Mouse (Mus musculus): Measurements from ENCODE around the gene 4933434E20Rik. TPM values are rescaled to one million over a fixed set of nuclear protein-coding genes. Genes with fewer than 3 reads are reported as not detected.

4933434E20Rik gene
- 67.6 TPM for polyA plus RNA-seq (2012; fragmentation: generic; extraction: Trizol)
- long read RNA-seq, experiment 1, transcript 4933434E20Rik-206 (7 exons, 2,510 nt), result major isoform, 139 of 166 reads
- long read RNA-seq, experiment 1, transcript 4933434E20Rik-209 (7 exons, 1,411 nt), result minor isoform, 5 of 166 reads
- long read RNA-seq, experiment 1, partial matches to known transcripts, result 4 of 166 reads
- long read RNA-seq, experiment 1, other reads (novel, unspliced or antisense), result 17 of 166 reads
- long read RNA-seq, experiment 2, transcript 4933434E20Rik-206 (7 exons, 2,510 nt), result major isoform, 110 of 136 reads
- long read RNA-seq, experiment 2, transcript 4933434E20Rik-209 (7 exons, 1,411 nt), result minor isoform, 14 of 136 reads
- long read RNA-seq, experiment 2, partial matches to known transcripts, result 0 of 136 reads
- long read RNA-seq, experiment 2, other reads (novel, unspliced or antisense), result 12 of 136 reads

- H3K36me3 ChIP-seq (ENCODE audit: control insufficient read depth, insufficient read depth), result peaks cover 59% of the 10 kb centered on the region
- H3K79me3 ChIP-seq (ENCODE audit: low read depth), result peaks cover 76% of the 10 kb centered on the region
- peak within 1 kb of the TSS; percentile 81 for H3K4me3 ChIP-seq (ENCODE audit: insufficient read depth, poor library complexity, severe bottlenecking)
- peak within 1 kb of the TSS; percentile 98 for H3ac ChIP-seq (ENCODE audit: control insufficient read depth, insufficient read length, low read depth)
- peaks cover 92% of the 10 kb centered on the region for H3K79me2 ChIP-seq (ENCODE audit: control insufficient read depth, insufficient read depth)
- no peaks in the 10 kb centered on the region for H3K27me3 ChIP-seq (ENCODE audit: control insufficient read depth, insufficient read depth, insufficient read length)
- no peak for TF ChIP-seq FOSL1 (IDR thresholded peaks at IDR 0.05; ENCODE audit: insufficient read depth, low read length, poor library complexity, severe bottlenecking)
- no peak for TF ChIP-seq USF1 (IDR thresholded peaks at IDR 0.05; ENCODE audit: low read depth)
These were observed at the start of gene 4933434E20Rik for GRCm38 (mm10) chr3:90051441-90052350. Gene 4933434E20Rik, plus strand, starts transcription at chr3:90051636.

- no peak overlapping the region for H3ac ChIP-seq (ENCODE audit: control insufficient read depth, insufficient read length, low read depth)
- H3K79me2 ChIP-seq (ENCODE audit: control insufficient read depth, insufficient read depth), result no peaks in the 10 kb centered on the region
- H3K27me3 ChIP-seq (ENCODE audit: control insufficient read depth, insufficient read depth, insufficient read length), result no peaks in the 10 kb centered on the region
- peaks cover 77% of the 10 kb centered on the region for H3K36me3 ChIP-seq (ENCODE audit: control insufficient read depth, insufficient read depth)
- no peak for TF ChIP-seq USF1 (IDR thresholded peaks at IDR 0.05; ENCODE audit: low read depth)
- no peak for TF ChIP-seq MAX (IDR thresholded peaks at IDR 0.05)
- no peak for TF ChIP-seq CTCF (IDR thresholded peaks at IDR 0.05; ENCODE audit: control insufficient read depth, insufficient read depth, insufficient read length)
- no peak for TF ChIP-seq FOSL1 (IDR thresholded peaks at IDR 0.05; ENCODE audit: insufficient read depth, low read length, poor library complexity, severe bottlenecking)
- TF ChIP-seq CEBPB (IDR thresholded peaks at IDR 0.05; ENCODE audit: low read depth), result no peak
- TF ChIP-seq MYOG (IDR thresholded peaks at IDR 0.05; ENCODE audit: control insufficient read depth, extremely low read depth, insufficient read length), result no peak
- no peak overlapping the region for H3K4me3 ChIP-seq (ENCODE audit: insufficient read depth, poor library complexity, severe bottlenecking)
- H3K79me3 ChIP-seq (ENCODE audit: low read depth), result no peaks in the 10 kb centered on the region
These were observed 47.2 kb upstream of the 4933434E20Rik start for GRCm38 (mm10) chr3:90004091-90004796.

GRCm38 (mm10) chr3:90010291-90010690 lies 41.1 kb upstream of the 4933434E20Rik start:
- H3K79me2 ChIP-seq (ENCODE audit: control insufficient read depth, insufficient read depth), result no peaks in the 10 kb centered on the region
- H3K36me3 ChIP-seq (ENCODE audit: control insufficient read depth, insufficient read depth), result peaks cover 92% of the 10 kb centered on the region
- H3K79me3 ChIP-seq (ENCODE audit: low read depth), result no peaks in the 10 kb centered on the region
- TF ChIP-seq MYOG (IDR thresholded peaks at IDR 0.05; ENCODE audit: control insufficient read depth, extremely low read depth, insufficient read length) (no peak), USF1 (IDR thresholded peaks at IDR 0.05; ENCODE audit: low read depth) (no peak), MYOD1 (IDR thresholded peaks at IDR 0.05; ENCODE audit: control insufficient read depth, insufficient read length, low read depth) (no peak), FOSL1 (IDR thresholded peaks at IDR 0.05; ENCODE audit: insufficient read depth, low read length, poor library complexity, severe bottlenecking) (no peak), CTCF (IDR thresholded peaks at IDR 0.05; ENCODE audit: control insufficient read depth, insufficient read depth, insufficient read length) (no peak), CEBPB (IDR thresholded peaks at IDR 0.05; ENCODE audit: low read depth) (no peak), MAX (IDR thresholded peaks at IDR 0.05) (no peak)
- no peak overlapping the region for H3ac ChIP-seq (ENCODE audit: control insufficient read depth, insufficient read length, low read depth)
- H3K27me3 ChIP-seq (ENCODE audit: control insufficient read depth, insufficient read depth, insufficient read length), result no peaks in the 10 kb centered on the region
- no peak overlapping the region for H3K4me3 ChIP-seq (ENCODE audit: insufficient read depth, poor library complexity, severe bottlenecking)

DNA sequence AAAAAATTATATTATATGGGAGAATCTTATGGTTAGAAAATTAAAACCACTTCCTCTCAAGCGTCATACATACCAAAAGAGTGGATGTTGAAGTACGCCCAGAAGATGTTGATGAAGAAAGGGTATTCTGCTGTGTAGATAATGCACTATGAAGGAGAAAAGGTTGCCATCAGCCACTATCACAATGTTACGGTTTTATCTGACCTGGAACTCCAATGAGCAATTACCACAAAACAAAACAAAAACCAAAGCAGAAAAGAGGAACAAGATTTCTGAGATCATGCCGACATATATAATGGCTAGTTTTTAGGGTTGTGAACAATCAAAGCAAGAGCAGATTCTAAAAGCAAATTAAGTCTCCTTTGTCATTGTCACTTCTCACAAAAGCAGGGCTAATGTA lies 34.8 kb upstream of the 4933434E20Rik start:
- no peak for TF ChIP-seq USF1 (IDR thresholded peaks at IDR 0.05; ENCODE audit: low read depth)
- no peak for TF ChIP-seq MAX (IDR thresholded peaks at IDR 0.05)
- TF ChIP-seq CTCF (IDR thresholded peaks at IDR 0.05; ENCODE audit: control insufficient read depth, insufficient read depth, insufficient read length), result no peak
- no peak for TF ChIP-seq FOSL1 (IDR thresholded peaks at IDR 0.05; ENCODE audit: insufficient read depth, low read length, poor library complexity, severe bottlenecking)
- TF ChIP-seq CEBPB (IDR thresholded peaks at IDR 0.05; ENCODE audit: low read depth), result no peak
- no peak for TF ChIP-seq MYOG (IDR thresholded peaks at IDR 0.05; ENCODE audit: control insufficient read depth, extremely low read depth, insufficient read length)
- TF ChIP-seq MYOD1 (IDR thresholded peaks at IDR 0.05; ENCODE audit: control insufficient read depth, insufficient read length, low read depth), result no peak
- H3K79me3 ChIP-seq (ENCODE audit: low read depth), result no peaks in the 10 kb centered on the region
- H3ac ChIP-seq (ENCODE audit: control insufficient read depth, insufficient read length, low read depth), result no peak overlapping the region
- H3K4me3 ChIP-seq (ENCODE audit: insufficient read depth, poor library complexity, severe bottlenecking), result no peak overlapping the region
- H3K79me2 ChIP-seq (ENCODE audit: control insufficient read depth, insufficient read depth), result no peaks in the 10 kb centered on the region
- peaks cover 92% of the 10 kb centered on the region for H3K36me3 ChIP-seq (ENCODE audit: control insufficient read depth, insufficient read depth)
- no peaks in the 10 kb centered on the region for H3K27me3 ChIP-seq (ENCODE audit: control insufficient read depth, insufficient read depth, insufficient read length)

- peaks cover 100% of the 10 kb centered on the region for H3K36me3 ChIP-seq (ENCODE audit: control insufficient read depth, insufficient read depth)
- no peak overlapping the region for H3ac ChIP-seq (ENCODE audit: control insufficient read depth, insufficient read length, low read depth)
- peaks cover 3% of the 10 kb centered on the region for H3K79me3 ChIP-seq (ENCODE audit: low read depth)
- TF ChIP-seq CTCF (IDR thresholded peaks at IDR 0.05; ENCODE audit: control insufficient read depth, insufficient read depth, insufficient read length) (no peak), USF1 (IDR thresholded peaks at IDR 0.05; ENCODE audit: low read depth) (no peak), MYOG (IDR thresholded peaks at IDR 0.05; ENCODE audit: control insufficient read depth, extremely low read depth, insufficient read length) (no peak), FOSL1 (IDR thresholded peaks at IDR 0.05; ENCODE audit: insufficient read depth, low read length, poor library complexity, severe bottlenecking) (no peak)
- peaks cover 32% of the 10 kb centered on the region for H3K79me2 ChIP-seq (ENCODE audit: control insufficient read depth, insufficient read depth)
- H3K27me3 ChIP-seq (ENCODE audit: control insufficient read depth, insufficient read depth, insufficient read length), result no peaks in the 10 kb centered on the region
- H3K4me3 ChIP-seq (ENCODE audit: insufficient read depth, poor library complexity, severe bottlenecking), result no peak overlapping the region
These were observed 16.8 kb upstream of the 4933434E20Rik start for GRCm38 (mm10) chr3:90034653-90035052.

Measured in C2C12 (cell line).